Mouse (Mus musculus) embryonic stem cell, embryonic (primary cell): ENCODE results near the gene Xylb.

ENCODE experiments used
- CTCF ChIA-PET, 4 experiments: fragments of 300-600 bp in 2 of 4; fragments of 350-600 bp in 2 of 4; sonication (Branson Sonifier 250); formaldehyde crosslinking; loops; one replicate each; lab custom pipeline; 2022; ENCODE audit warnings: inconsistent platforms in 2 of 4; lab: Charles Lee
- POLR2A ChIA-PET, 4 experiments: fragments of 300-600 bp in 2 of 4; fragments of 350-600 bp in 2 of 4; sonication (Branson Sonifier 250); formaldehyde crosslinking; loops; one replicate each; lab custom pipeline; 2022; ENCODE audit warnings: antibody characterized with exemption in 4 of 4, inconsistent platforms in 1 of 4; lab: Charles Lee

Xylb gene

GRCm38 (mm10) chr9:119335571-119335970, 21.6 kb upstream of the Xylb start:
- POLR2A ChIA-PET: no interaction called here

GRCm38 (mm10) chr9:119337842-119338241, 19.3 kb upstream of the Xylb start:
- ChIA-PET CTCF (interaction anchor here in 1 of 4 experiments (1.5 kb wide), 1 partner anchor 15 kb away, joined by 4 read pairs; the partner anchor contains the start of gene Oxsr1), POLR2A (interaction anchor here in 3 of 4 experiments (1.0 to 4.2 kb wide), 6 partner anchors 15 to 64 kb away, joined by 3 to 158 read pairs (median 4); partner anchors contain the start of genes Acvr2b (in 1 of the 3) and Oxsr1 (in 1 of the 3))

More at GRCm38 (mm10) chr9:119335571-119335970, 21.6 kb upstream of the Xylb start:
- CTCF ChIA-PET: interaction anchor here in 1 of 4 experiments (1.1 kb wide), 1 partner anchor 17 kb away, joined by 5 read pairs; no protein-coding TSS in a partner anchor

DNA sequence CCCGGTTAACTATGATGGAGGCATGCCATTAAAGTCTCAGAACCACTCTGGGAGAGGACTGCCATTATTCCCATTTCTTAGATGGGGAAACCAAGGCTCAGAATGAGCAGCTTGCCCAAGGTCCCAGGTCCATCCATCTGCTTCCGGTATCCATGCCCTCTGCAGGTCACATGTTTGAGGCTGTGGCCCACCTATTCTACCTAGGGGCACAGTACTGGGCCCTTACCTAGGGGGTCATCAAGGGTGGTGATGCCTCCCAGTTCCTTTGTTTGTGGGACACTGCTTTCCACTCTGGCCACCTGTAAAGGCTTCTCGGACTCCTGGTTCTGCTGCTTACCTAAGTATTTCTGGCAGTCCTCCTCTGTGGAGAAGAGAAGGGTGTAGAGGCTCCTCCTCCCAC, 18.8 kb upstream of the Xylb start:
- CTCF ChIA-PET: interaction anchor here in 1 of 4 experiments (0.6 kb wide), 1 partner anchor 15 kb away, joined by 3 read pairs; no protein-coding TSS in a partner anchor
- POLR2A ChIA-PET: interaction anchor here in 3 of 4 experiments (1.2 to 4.2 kb wide), 3 partner anchors 15 to 63 kb away, joined by 3 to 158 read pairs (median 8); partner anchors contain the start of genes Acvr2b (in 1 of the 3) and Oxsr1 (in 1 of the 3)

GRCm38 (mm10) chr9:119339106-119339505, 18.1 kb upstream of the Xylb start:
- CTCF ChIA-PET: interaction anchor here in 2 of 4 experiments (2.8 to 4.6 kb wide), 3 partner anchors 13 to 17 kb away, joined by 15 to 24 read pairs (median 19); partner anchors contain the start of gene Oxsr1 (in 1 of the 2)
- POLR2A ChIA-PET: interaction anchor here in 3 of 4 experiments (1.3 to 4.2 kb wide), 11 partner anchors 8 to 63 kb away, joined by 3 to 158 read pairs (median 18); partner anchors contain the start of genes Oxsr1 (in 3 of the 3), Acvr2b (in 2 of the 3) and Xylb (in 1 of the 3)

GRCm38 (mm10) chr9:119339558-119340211, 17.5 kb upstream of the Xylb start, which contains the start of gene Acaa1a:
Gene Acaa1a, plus strand, starts transcription at chr9:119339676.
- POLR2A ChIA-PET: interaction anchor here in 3 of 4 experiments (0.6 to 4.2 kb wide), 27 partner anchors 9 to 237 kb away, joined by 3 to 158 read pairs (median 8); partner anchors contain the start of genes Acvr2b (in 3 of the 3), Oxsr1 (in 3 of the 3), Acaa1b (in 2 of the 3) and Dlec1 (in 1 of the 3)

GRCm38 (mm10) chr9:119340212-119340580, 17.0 kb upstream of the Xylb start:
- POLR2A ChIA-PET: interaction anchor here (0.7 to 4.2 kb wide), 44 partner anchors 9 to 237 kb away, joined by 3 to 158 read pairs (median 6); partner anchors contain the start of genes Oxsr1 (in 4 of the 4), Acvr2b (in 3 of the 4), Acaa1b (in 1 of the 4) and Dlec1 (in 1 of the 4)
- CTCF ChIA-PET: interaction anchor here (0.7 to 4.6 kb wide), 17 partner anchors 9 to 420 kb away, joined by 3 to 24 read pairs (median 3); partner anchors contain the start of genes Oxsr1 (in 2 of the 4) and Acvr2b (in 1 of the 4)

More at GRCm38 (mm10) chr9:119339558-119340211, 17.5 kb upstream of the Xylb start, which contains the start of gene Acaa1a:
- CTCF ChIA-PET: interaction anchor here in 3 of 4 experiments (0.7 to 4.6 kb wide), 9 partner anchors 9 to 232 kb away, joined by 3 to 24 read pairs (median 3); partner anchors contain the start of gene Oxsr1 (in 2 of the 3)

DNA sequence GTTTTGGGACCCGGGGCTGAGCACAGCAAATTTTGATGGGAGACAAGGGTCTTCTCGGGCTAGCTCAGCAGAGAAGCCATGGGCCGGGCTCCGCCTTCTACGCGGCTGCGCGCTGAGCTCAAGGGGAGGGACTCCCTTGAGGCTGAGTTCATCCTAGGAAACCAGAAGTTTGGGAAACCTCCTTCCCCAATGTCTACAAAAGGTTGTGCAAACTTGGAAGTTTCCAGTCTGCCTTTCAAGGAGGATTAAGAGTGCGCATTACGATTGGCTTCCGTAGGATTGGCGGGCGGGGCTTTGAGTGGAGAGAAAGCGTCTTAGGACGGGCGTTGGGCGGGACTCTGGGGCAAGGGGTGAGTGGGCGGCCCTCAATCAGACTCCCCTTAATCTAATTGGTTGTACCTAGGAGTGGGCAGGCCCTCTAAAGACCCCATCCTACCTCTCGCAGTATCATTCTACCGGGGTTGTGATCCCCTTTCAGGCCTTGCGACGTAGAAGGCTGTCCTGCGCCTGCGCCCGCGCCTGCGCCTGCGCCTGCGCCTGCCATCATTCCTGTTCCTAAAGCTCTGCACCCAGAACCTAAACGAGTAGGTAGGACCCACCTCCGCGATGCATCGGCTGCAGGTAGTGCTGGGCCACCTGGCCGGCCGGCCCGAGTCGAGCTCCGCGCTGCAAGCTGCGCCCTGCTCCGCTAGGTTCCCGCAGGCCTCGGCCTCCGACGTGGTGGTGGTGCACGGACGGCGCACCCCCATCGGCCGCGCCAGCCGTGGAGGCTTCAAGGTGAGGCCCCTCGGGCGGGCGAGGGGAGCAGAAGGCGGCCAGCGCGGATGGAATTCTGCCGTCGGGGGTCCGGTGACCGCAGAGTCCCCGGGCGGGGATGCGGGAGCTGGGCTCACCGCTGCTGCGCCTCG, 16.0 kb upstream of the Xylb start, which contains the start of gene Myd88:
Gene Myd88 (minus strand): TSS at position 503 of the 908 bp plus-strand sequence.
- POLR2A ChIA-PET: interaction anchor here (0.5 to 4.2 kb wide), 54 partner anchors 9 to 248 kb away, joined by 3 to 158 read pairs (median 4); partner anchors contain the start of genes Oxsr1 (in 4 of the 4), Acvr2b (in 3 of the 4), Dlec1 (in 2 of the 4) and Acaa1b (in 1 of the 4)
- CTCF ChIA-PET: interaction anchor here (0.6 to 4.6 kb wide), 17 partner anchors 10 to 427 kb away, joined by 3 to 24 read pairs (median 4); partner anchors contain the start of genes Acvr2b (in 1 of the 4) and Oxsr1 (in 1 of the 4)

DNA sequence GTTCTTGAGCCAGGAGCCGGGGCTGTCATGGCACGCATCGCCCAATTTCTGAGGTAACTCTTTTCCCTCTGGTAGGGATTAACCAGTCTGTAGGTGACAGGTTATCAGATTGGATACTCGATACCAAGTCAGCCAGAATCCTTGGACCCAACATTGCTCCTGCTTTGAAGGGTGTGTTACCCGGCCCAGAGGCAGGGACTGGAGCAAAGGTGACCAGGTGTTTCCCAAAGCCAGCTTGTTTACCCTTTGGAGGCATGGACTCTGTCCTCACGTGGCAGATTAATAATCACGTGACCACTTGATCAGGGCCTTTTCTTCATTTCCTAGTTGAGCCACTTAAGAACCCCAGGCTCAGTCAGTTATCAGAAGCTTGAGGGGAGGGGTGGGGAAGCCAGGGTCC, 14.5 kb upstream of the Xylb start:
- ChIA-PET CTCF (interaction anchor here in 2 of 4 experiments (0.5 to 4.6 kb wide), 2 partner anchors 9 to 10 kb away, joined by 6 to 19 read pairs; no protein-coding TSS in a partner anchor), POLR2A (interaction anchor here in 2 of 4 experiments (0.6 to 1.5 kb wide), 7 partner anchors 9 to 174 kb away, joined by 3 to 5 read pairs (median 4); partner anchors contain the start of gene Acvr2b (in 1 of the 2))

GRCm38 (mm10) chr9:119346376-119346775, 10.8 kb upstream of the Xylb start:
- CTCF ChIA-PET: interaction anchor here in 1 of 4 experiments (0.8 to 1.7 kb wide), 2 partner anchors 9 to 84 kb away, joined by 3 read pairs; no protein-coding TSS in a partner anchor
- POLR2A ChIA-PET: interaction anchor here in 2 of 4 experiments (1.2 to 3.3 kb wide), 5 partner anchors 9 to 55 kb away, joined by 3 to 19 read pairs (median 4); partner anchors contain the start of genes Acvr2b (in 1 of the 2) and Oxsr1 (in 1 of the 2)

DNA sequence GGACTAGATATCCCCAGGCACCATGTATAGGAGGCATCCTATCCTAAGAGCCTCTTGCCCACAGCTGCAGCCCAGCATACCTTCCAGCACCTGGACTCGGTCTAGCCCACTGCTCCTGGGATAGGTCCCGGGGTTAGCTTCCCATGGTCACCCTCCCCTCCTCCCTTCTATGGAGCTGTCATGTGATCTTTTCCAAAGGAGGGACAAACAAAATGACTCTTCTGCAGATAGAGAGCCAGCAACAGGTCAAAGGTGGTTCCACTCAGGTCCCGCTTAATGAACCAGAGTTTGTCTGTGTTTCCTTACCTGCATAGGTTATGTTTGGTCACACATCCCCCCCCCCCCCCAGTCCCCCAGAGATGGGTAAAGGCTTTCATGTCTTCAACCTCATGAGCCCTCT, 6.7 kb upstream of the Xylb start:
- CTCF ChIA-PET: interaction anchor here in 2 of 4 experiments (0.7 to 2.1 kb wide), 2 partner anchors 9 to 117 kb away, joined by 7 to 10 read pairs; partner anchors contain the start of gene Myd88 (in 1 of the 2)
- POLR2A ChIA-PET: interaction anchor here (0.7 to 3.3 kb wide), 8 partner anchors 9 to 431 kb away, joined by 3 to 28 read pairs (median 6); partner anchors contain the start of genes Myd88 (in 2 of the 4), Acaa1a (in 1 of the 4), Acvr2b (in 1 of the 4) and Oxsr1 (in 1 of the 4)

DNA sequence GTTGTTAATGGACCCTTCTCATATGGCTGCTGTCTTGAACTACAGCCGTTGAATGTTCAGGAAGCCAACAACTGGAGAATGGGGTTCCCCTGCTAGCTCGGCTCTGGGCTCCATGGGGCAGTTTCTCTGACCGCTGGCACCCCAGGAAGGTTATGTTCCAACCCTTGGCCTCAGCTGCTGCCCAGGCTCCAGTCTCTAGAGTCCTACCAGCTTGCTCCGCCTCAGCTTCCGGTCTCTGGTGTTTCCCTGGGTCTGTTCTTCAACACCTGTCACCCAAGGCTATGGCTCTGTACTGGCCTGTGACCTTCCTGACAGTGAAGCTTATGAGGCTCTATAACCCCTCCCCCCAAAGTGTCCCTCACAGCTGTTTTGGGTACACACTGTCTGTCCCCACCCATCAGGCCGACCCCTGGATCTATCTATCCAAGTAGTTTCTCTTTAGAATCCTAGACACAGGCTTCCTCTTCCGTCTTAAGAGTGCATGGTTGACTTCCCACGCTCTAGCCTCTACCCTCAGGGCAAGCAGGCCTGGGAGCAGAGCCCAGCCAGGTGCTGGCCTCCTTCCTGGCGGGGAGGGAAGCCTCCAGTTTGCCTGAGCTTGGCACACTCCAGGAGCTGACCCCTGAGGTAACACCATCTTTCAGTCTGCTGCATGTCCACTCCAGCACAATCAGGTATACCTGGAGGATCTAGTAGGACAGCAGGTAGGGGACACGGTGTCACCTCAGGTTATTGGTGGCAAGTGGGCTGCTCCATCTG, 6.1 kb upstream of the Xylb start:
- POLR2A ChIA-PET: interaction anchor here (0.7 to 3.3 kb wide), 13 partner anchors 8 to 430 kb away, joined by 3 to 28 read pairs (median 5); partner anchors contain the start of genes Myd88 (in 3 of the 4), Acaa1a (in 2 of the 4), Acvr2b (in 1 of the 4) and Oxsr1 (in 1 of the 4)
- CTCF ChIA-PET: interaction anchor here (0.6 to 2.1 kb wide), 21 partner anchors 10 to 540 kb away, joined by 3 to 24 read pairs (median 5); partner anchors contain the start of genes Myd88 (in 3 of the 4), Acaa1a (in 1 of the 4) and Acvr2b (in 1 of the 4)

- POLR2A ChIA-PET: interaction anchor here (0.6 to 3.3 kb wide), 25 partner anchors 9 to 427 kb away, joined by 3 to 28 read pairs (median 4); partner anchors contain the start of genes Myd88 (in 4 of the 4), Acaa1a (in 2 of the 4), Acvr2b (in 2 of the 4) and Oxsr1 (in 1 of the 4)
- CTCF ChIA-PET: interaction anchor here (0.5 to 2.1 kb wide), 79 partner anchors 9 to 914 kb away, joined by 3 to 24 read pairs (median 4); partner anchors contain the start of genes Myd88 (in 4 of the 4), Acaa1a (in 2 of the 4), Acaa1b (in 1 of the 4) and Acvr2b (in 1 of the 4)
Measured at GRCm38 (mm10) chr9:119352060-119352459, 5.1 kb upstream of the Xylb start.

DNA sequence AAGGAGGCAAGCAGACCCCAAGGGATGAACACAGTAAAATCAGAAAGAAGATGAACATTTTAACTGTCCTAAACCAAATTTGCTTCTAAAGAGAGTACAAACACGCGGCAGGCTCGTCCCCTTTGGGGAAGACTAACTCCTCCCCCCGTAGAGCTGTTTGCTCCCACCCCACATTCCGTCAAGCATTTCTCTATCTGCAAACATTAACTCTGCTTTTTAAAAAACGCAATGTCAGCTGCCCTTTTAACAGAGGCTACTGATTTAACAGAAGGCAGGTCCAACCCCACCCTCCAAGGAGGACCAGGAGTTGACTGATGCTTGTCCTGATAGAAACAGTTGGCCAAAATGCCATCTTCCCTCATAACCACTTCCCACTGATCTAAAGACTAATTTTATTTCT, 3.3 kb upstream of the Xylb start:
- ChIA-PET POLR2A (interaction anchor here in 2 of 4 experiments (0.5 to 1.3 kb wide), 2 partner anchors 10 to 41 kb away, joined by 3 to 5 read pairs; no protein-coding TSS in a partner anchor), CTCF (no interaction called here)

- ChIA-PET CTCF (interaction anchor here in 3 of 4 experiments (0.6 to 1.4 kb wide), 8 partner anchors 10 to 647 kb away, joined by 3 to 6 read pairs (median 3); partner anchors contain the start of gene Acvr2b (in 1 of the 3)), POLR2A (interaction anchor here in 3 of 4 experiments (0.6 to 2.2 kb wide), 15 partner anchors 10 to 89 kb away, joined by 3 to 21 read pairs (median 5); partner anchors contain the start of genes Acaa1a (in 2 of the 3), Acvr2b (in 2 of the 3), Myd88 (in 2 of the 3) and Exog (in 1 of the 3))
Measured at GRCm38 (mm10) chr9:119355943-119356342, 1.2 kb upstream of the Xylb start.
